Mouse (Mus musculus): Measurements from ENCODE around the gene Spata31d1b. TPM values are rescaled to one million over a fixed set of nuclear protein-coding genes. Genes with fewer than 3 reads are reported as not detected.

Gene Spata31d1b
- polyA plus RNA-seq, 1 experiment from 2014 or later, result not detected

- H3K4me2 ChIP-seq (ENCODE audit: low read depth, low read length, severe bottlenecking), result peak overlapping the region; percentile 59
Observed at GRCm38 (mm10) chr13:59674215-59674614, 37.9 kb upstream of the Spata31d1b start.

GRCm38 (mm10) chr13:59674761-59675150 is 37.3 kb upstream of the Spata31d1b start:
- under 1% methylated on average over 13 of the region's 13 CpGs for WGBS
- Histone ChIP-seq H3K4me2 (ENCODE audit: low read depth, low read length, severe bottlenecking) (peak overlapping the region; percentile 59), H3K27me3 (ENCODE audit: control insufficient read depth, insufficient read depth, low read length) (no peaks in the 10 kb centered on the region), H3K9me3 (ENCODE audit: control insufficient read depth, low read length) (no peaks in the 10 kb centered on the region), H3K9ac (ENCODE audit: low read length) (peak overlapping the region; percentile 93), H3K27ac (ENCODE audit: low read depth, low read length) (peak overlapping the region; percentile 87), H3K36me3 (ENCODE audit: control insufficient read depth, insufficient read depth, low read length) (no peaks in the 10 kb centered on the region), H3K4me1 (replicated peaks; ENCODE audit: control insufficient read depth, insufficient read depth, low read length) (peaks cover 8% of the 10 kb centered on the region), H3K4me3 (ENCODE audit: low read depth, low read length) (peak overlapping the region; percentile 72)
- ATAC-seq (replicated peaks; ENCODE audit: low FRiP score) (0 out of 2 replicates have a peak, but pooled peaks have one; percentile 42), DNase-seq (ENCODE audit: low spot score) (peak; percentile 77)

More at GRCm38 (mm10) chr13:59674215-59674614, 37.9 kb upstream of the Spata31d1b start:
- ATAC-seq (replicated peaks; ENCODE audit: low FRiP score) (peak; percentile 54), DNase-seq (ENCODE audit: low spot score) (peak; percentile 74)
- Histone ChIP-seq H3K36me3 (ENCODE audit: control insufficient read depth, insufficient read depth, low read length) (no peaks in the 10 kb centered on the region), H3K9me3 (ENCODE audit: control insufficient read depth, low read length) (no peaks in the 10 kb centered on the region), H3K27me3 (ENCODE audit: control insufficient read depth, insufficient read depth, low read length) (no peaks in the 10 kb centered on the region), H3K4me3 (ENCODE audit: low read depth, low read length) (peak overlapping the region; percentile 72), H3K27ac (ENCODE audit: low read depth, low read length) (peak overlapping the region; percentile 87), H3K4me1 (replicated peaks; ENCODE audit: control insufficient read depth, insufficient read depth, low read length) (peaks cover 8% of the 10 kb centered on the region), H3K9ac (ENCODE audit: low read length) (peak overlapping the region; percentile 93)
- whole genome bisulfite sequencing, result 5% methylated on average over 3 of the region's 3 CpGs

GRCm38 (mm10) chr13:59675151-59676011 is 36.7 kb upstream of the Spata31d1b start, which contains the start of gene Golm1:
Gene Golm1, minus strand, starts transcription at chr13:59675811.
- Histone ChIP-seq H3K9ac (ENCODE audit: low read length) (peak within 1 kb of the TSS; percentile 93), H3K4me2 (ENCODE audit: low read depth, low read length, severe bottlenecking) (peak within 1 kb of the TSS; percentile 59), H3K9me3 (ENCODE audit: control insufficient read depth, low read length) (no peaks in the 10 kb centered on the region), H3K4me3 (ENCODE audit: low read depth, low read length) (peak within 1 kb of the TSS; percentile 72), H3K27me3 (ENCODE audit: control insufficient read depth, insufficient read depth, low read length) (no peaks in the 10 kb centered on the region), H3K27ac (ENCODE audit: low read depth, low read length) (peak within 1 kb of the TSS; percentile 87), H3K4me1 (replicated peaks; ENCODE audit: control insufficient read depth, insufficient read depth, low read length) (peaks cover 8% of the 10 kb centered on the region), H3K36me3 (ENCODE audit: control insufficient read depth, insufficient read depth, low read length) (no peaks in the 10 kb centered on the region)
- peak; percentile 89 for ATAC-seq (replicated peaks; ENCODE audit: low FRiP score)
- under 1% methylated on average over 52 of the region's 61 CpGs for WGBS
- peak; percentile 89 for DNase-seq (ENCODE audit: low spot score)

GRCm38 (mm10) chr13:59676316-59677229 is 35.5 kb upstream of the Spata31d1b start:
- ATAC-seq (replicated peaks; ENCODE audit: low FRiP score), result no peak
- Histone ChIP-seq H3K27me3 (ENCODE audit: control insufficient read depth, insufficient read depth, low read length) (no peaks in the 10 kb centered on the region), H3K4me1 (replicated peaks; ENCODE audit: control insufficient read depth, insufficient read depth, low read length) (peaks cover 8% of the 10 kb centered on the region), H3K9me3 (ENCODE audit: control insufficient read depth, low read length) (no peaks in the 10 kb centered on the region), H3K4me3 (ENCODE audit: low read depth, low read length) (peak overlapping the region; percentile 72; the same call in 1 of the 2 replicates), H3K36me3 (ENCODE audit: control insufficient read depth, insufficient read depth, low read length) (no peaks in the 10 kb centered on the region), H3K27ac (ENCODE audit: low read depth, low read length) (no peak overlapping the region), H3K9ac (ENCODE audit: low read length) (no peak overlapping the region), H3K4me2 (ENCODE audit: low read depth, low read length, severe bottlenecking) (no peak overlapping the region)
- no peak for DNase-seq (ENCODE audit: low spot score)
- 84% methylated on average over 12 of the region's 12 CpGs for WGBS

- Histone ChIP-seq H3K36me3 (ENCODE audit: control insufficient read depth, insufficient read depth, low read length) (no peaks in the 10 kb centered on the region), H3K4me2 (ENCODE audit: low read depth, low read length, severe bottlenecking) (no peak overlapping the region), H3K4me1 (replicated peaks; ENCODE audit: control insufficient read depth, insufficient read depth, low read length) (no peaks in the 10 kb centered on the region), H3K27me3 (ENCODE audit: control insufficient read depth, insufficient read depth, low read length) (no peaks in the 10 kb centered on the region), H3K9me3 (ENCODE audit: control insufficient read depth, low read length) (no peaks in the 10 kb centered on the region), H3K27ac (ENCODE audit: low read depth, low read length) (no peak overlapping the region), H3K4me3 (ENCODE audit: low read depth, low read length) (no peak overlapping the region), H3K9ac (ENCODE audit: low read length) (no peak overlapping the region)
- no peak for ATAC-seq (replicated peaks; ENCODE audit: low FRiP score)
- WGBS, result 66% methylated on average over 4 of the region's 4 CpGs
- no peak for DNase-seq (ENCODE audit: low spot score)
Observed at GRCm38 (mm10) chr13:59679306-59679705, 32.8 kb upstream of the Spata31d1b start.

- no peak overlapping the region for H3K4me3 ChIP-seq (ENCODE audit: low read depth, low read length)
- no peak overlapping the region for H3K9ac ChIP-seq (ENCODE audit: low read length)
- H3K27me3 ChIP-seq (ENCODE audit: control insufficient read depth, insufficient read depth, low read length), result no peaks in the 10 kb centered on the region
- no peak overlapping the region for H3K27ac ChIP-seq (ENCODE audit: low read depth, low read length)
- no peak overlapping the region for H3K4me2 ChIP-seq (ENCODE audit: low read depth, low read length, severe bottlenecking)
- no peak for ATAC-seq (replicated peaks; ENCODE audit: low FRiP score)
- H3K4me1 ChIP-seq (replicated peaks; ENCODE audit: control insufficient read depth, insufficient read depth, low read length), result no peaks in the 10 kb centered on the region
- WGBS, result 76% methylated on average over 4 of the region's 4 CpGs
- no peak for DNase-seq (ENCODE audit: low spot score)
- H3K9me3 ChIP-seq (ENCODE audit: control insufficient read depth, low read length), result no peaks in the 10 kb centered on the region
- no peaks in the 10 kb centered on the region for H3K36me3 ChIP-seq (ENCODE audit: control insufficient read depth, insufficient read depth, low read length)
Observed at GRCm38 (mm10) chr13:59679908-59680307, 32.2 kb upstream of the Spata31d1b start.

GRCm38 (mm10) chr13:59682629-59683028 is 29.5 kb upstream of the Spata31d1b start:
- 28% methylated on average over 7 of the region's 7 CpGs for WGBS

GRCm38 (mm10) chr13:59685236-59685635 is 26.8 kb upstream of the Spata31d1b start:
- no peak for ATAC-seq (replicated peaks; ENCODE audit: low FRiP score)
- Histone ChIP-seq H3K4me3 (ENCODE audit: low read depth, low read length) (no peak overlapping the region), H3K4me2 (ENCODE audit: low read depth, low read length, severe bottlenecking) (no peak overlapping the region), H3K4me1 (replicated peaks; ENCODE audit: control insufficient read depth, insufficient read depth, low read length) (no peaks in the 10 kb centered on the region), H3K9me3 (ENCODE audit: control insufficient read depth, low read length) (no peaks in the 10 kb centered on the region), H3K9ac (ENCODE audit: low read length) (no peak overlapping the region), H3K36me3 (ENCODE audit: control insufficient read depth, insufficient read depth, low read length) (no peaks in the 10 kb centered on the region), H3K27ac (ENCODE audit: low read depth, low read length) (no peak overlapping the region), H3K27me3 (ENCODE audit: control insufficient read depth, insufficient read depth, low read length) (no peaks in the 10 kb centered on the region)
- WGBS, result 89% methylated on average over 3 of the region's 3 CpGs
- no peak for DNase-seq (ENCODE audit: low spot score)

More at GRCm38 (mm10) chr13:59682629-59683028, 29.5 kb upstream of the Spata31d1b start:
- DNase-seq (ENCODE audit: low spot score), result no peak
- Histone ChIP-seq H3K27me3 (ENCODE audit: control insufficient read depth, insufficient read depth, low read length) (no peaks in the 10 kb centered on the region), H3K4me2 (ENCODE audit: low read depth, low read length, severe bottlenecking) (no peak overlapping the region), H3K27ac (ENCODE audit: low read depth, low read length) (no peak overlapping the region), H3K4me3 (ENCODE audit: low read depth, low read length) (no peak overlapping the region), H3K4me1 (replicated peaks; ENCODE audit: control insufficient read depth, insufficient read depth, low read length) (no peaks in the 10 kb centered on the region), H3K36me3 (ENCODE audit: control insufficient read depth, insufficient read depth, low read length) (no peaks in the 10 kb centered on the region), H3K9me3 (ENCODE audit: control insufficient read depth, low read length) (no peaks in the 10 kb centered on the region), H3K9ac (ENCODE audit: low read length) (no peak overlapping the region)
- ATAC-seq (replicated peaks; ENCODE audit: low FRiP score), result no peak
